Mouse (Mus musculus): ENCODE results near the gene Fbxo10.

GRCm38 (mm10) chr4:45055451-45055850, 29.0 kb downstream of the Fbxo10 start:
- TF ChIP-seq CTCF (IDR thresholded peaks at IDR 0.05; ENCODE audit: extremely low read depth, insufficient read depth, low read length) (no peak), POLR2A (IDR thresholded peaks at IDR 0.05; ENCODE audit: extremely low read depth, insufficient read depth, low read length) (no peak)

All from cortical plate, adult 2 months (tissue).